26 mouse cellular contexts compared by ENCODE assay signal in the genomic region with DNA sequence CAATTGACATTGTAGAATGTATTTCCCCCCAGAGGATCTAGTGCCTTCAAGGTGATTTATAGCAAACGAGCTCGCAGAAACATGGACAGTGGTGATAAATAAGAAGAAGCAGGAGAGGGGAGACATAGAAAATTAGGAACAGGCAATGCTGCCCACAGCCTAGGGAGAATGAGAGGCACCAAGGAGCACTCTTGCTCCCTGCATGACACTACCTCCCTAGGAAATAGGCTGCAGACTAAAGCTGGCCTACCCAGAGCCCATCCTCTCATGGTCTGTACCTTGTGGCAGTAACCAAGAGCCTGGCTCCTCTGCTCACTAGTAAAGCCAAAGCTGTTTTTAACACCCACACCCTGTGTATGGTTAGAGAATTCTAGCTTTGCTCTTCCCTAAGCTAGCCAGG.
"Had no signal": no experiment of that assay in that cellular context is flagged by ENCODE, and none has a peak within 500 bp of the region (broad histone marks: within the 10 kb centered on the region; RNA-seq: fewer than 3 reads in every experiment).

No protein-coding gene starts in this region.

- H3K4me2 ChIP-seq: kidney, embryonic 15.5 days; limb, embryonic 13.5 days; liver, embryonic 12.5 days; liver, embryonic 15.5 days; lung, embryonic 15.5 days; midbrain, embryonic 11.5 days had no signal

- H3K9ac ChIP-seq: kidney, embryonic 15.5 days; limb, embryonic 13.5 days; liver, embryonic 12.5 days; liver, embryonic 15.5 days; lung, embryonic 15.5 days had no signal

- H3K4me3 ChIP-seq: kidney, embryonic 15.5 days; limb, embryonic 10.5 days; limb, embryonic 13.5 days; liver, embryonic 12.5 days; liver, embryonic 15.5 days; lung, embryonic 15.5 days; megakaryocyte, embryonic 14.5 days had no signal

- DNase-seq: kidney, adult 11 months; kidney, adult 8-10 months; kidney, postnatal 10 days; kidney, postnatal 4 days; layer of hippocampus, adult 9-11 months; layer of hippocampus, postnatal 36 days; liver; lung, adult 18-20 months; lung, postnatal 10 days; lung, postnatal 36 days; midbrain, embryonic 14.5 days; right cerebral cortex, adult 18-20 months; right cerebral cortex, postnatal 14 days; right cerebral cortex, postnatal 4 days; thymus, adult 2 months; thymus, postnatal 14 days; thymus, postnatal 4 days had no signal

- H3K27me3 ChIP-seq: kidney, embryonic 15.5 days; limb, embryonic 13.5 days; liver, embryonic 12.5 days; liver, embryonic 15.5 days; lung, embryonic 15.5 days; megakaryocyte, embryonic 14.5 days had no signal

- ATAC-seq: liver, embryonic 12.5 days had no signal

- H3K9me3 ChIP-seq: kidney, embryonic 15.5 days; limb, embryonic 10.5 days; limb, embryonic 13.5 days; liver, embryonic 12.5 days; liver, embryonic 15.5 days; lung, embryonic 15.5 days; megakaryocyte, embryonic 14.5 days had no signal

- H3K27ac ChIP-seq: kidney, embryonic 15.5 days; limb, embryonic 10.5 days; limb, embryonic 13.5 days; liver, embryonic 12.5 days; liver, embryonic 15.5 days; lung, embryonic 15.5 days; stomach, postnatal 0 days had no signal

- H3K36me3 ChIP-seq: kidney, embryonic 15.5 days; limb, embryonic 10.5 days; limb, embryonic 13.5 days; liver, embryonic 12.5 days; liver, embryonic 15.5 days; lung, embryonic 15.5 days had no signal

- H3K4me1 ChIP-seq: kidney, embryonic 15.5 days; limb, embryonic 10.5 days; limb, embryonic 13.5 days; liver, embryonic 12.5 days; liver, embryonic 15.5 days; lung, embryonic 15.5 days; megakaryocyte, embryonic 14.5 days had no signal
